Comparison of ENCODE assay signal across 26 mouse cellular contexts in genomic region chrX:18081449-18081848, GRCm38 (mm10).
DNase-seq lines count a peak whose midpoint lies in the region; ATAC-seq lines count a peak whose summit lies in the region.
"Had no signal": no experiment of that assay in that cellular context is flagged by ENCODE, and none has a peak within 500 bp of the region (broad histone marks: within the 10 kb centered on the region; RNA-seq: fewer than 3 reads in every experiment).

No protein-coding gene starts in this region.

- H3K9ac ChIP-seq in intestine, embryonic 16.5 days (ENCODE audit: low read depth, low read length) = no peak overlapping the region
- no peak overlapping the region for H3K9ac ChIP-seq in intestine, embryonic 15.5 days
- H3K9ac ChIP-seq: embryonic facial prominence, embryonic 12.5 days; forebrain, embryonic 12.5 days; heart, embryonic 15.5 days; hindbrain, embryonic 13.5 days; limb, embryonic 12.5 days; liver, embryonic 14.5 days; lung, embryonic 15.5 days; neural tube, embryonic 12.5 days had no signal

- no peak overlapping the region for H3K4me3 ChIP-seq in intestine, embryonic 16.5 days (ENCODE audit: low read length)
- H3K4me3 ChIP-seq in intestine, embryonic 15.5 days (replicated peaks) = no peak overlapping the region
- H3K4me3 ChIP-seq: embryonic facial prominence, embryonic 12.5 days; forebrain, embryonic 12.5 days; heart, embryonic 15.5 days; hindbrain, embryonic 13.5 days; layer of hippocampus, adult 2 months; limb, embryonic 12.5 days; lung, embryonic 15.5 days; neural tube, embryonic 12.5 days had no signal

- H3K27me3 ChIP-seq in intestine, embryonic 16.5 days (replicated peaks; ENCODE audit: control insufficient read depth, insufficient read depth, low read length) = no peaks in the 10 kb centered on the region
- H3K27me3 ChIP-seq in intestine, embryonic 15.5 days (replicated peaks) = no peaks in the 10 kb centered on the region
- H3K27me3 ChIP-seq: CH12.LX; embryonic facial prominence, embryonic 12.5 days; forebrain, embryonic 12.5 days; heart, embryonic 15.5 days; hindbrain, embryonic 13.5 days; limb, embryonic 12.5 days; lung, embryonic 15.5 days; neural tube, embryonic 12.5 days had no signal

- no peak overlapping the region for H3K27ac ChIP-seq in intestine, embryonic 16.5 days (ENCODE audit: low read length)
- H3K27ac ChIP-seq in intestine, embryonic 15.5 days = no peak overlapping the region
- H3K27ac ChIP-seq: embryonic facial prominence, embryonic 12.5 days; forebrain, embryonic 12.5 days; heart, embryonic 15.5 days; hindbrain, embryonic 13.5 days; layer of hippocampus, adult 2 months; limb, embryonic 12.5 days; liver, embryonic 14.5 days; lung, embryonic 15.5 days; neural tube, embryonic 12.5 days had no signal

- WGBS in intestine, embryonic 16.5 days = 69% methylated on average over 8 of the region's 8 CpGs
- 68% methylated on average over 8 of the region's 8 CpGs for WGBS in intestine, embryonic 15.5 days

- H3K4me2 ChIP-seq in intestine, embryonic 16.5 days (ENCODE audit: low read depth, low read length) = no peak overlapping the region
- H3K4me2 ChIP-seq in intestine, embryonic 15.5 days (replicated peaks) = no peak overlapping the region
- H3K4me2 ChIP-seq: embryonic facial prominence, embryonic 12.5 days; forebrain, embryonic 12.5 days; heart, embryonic 15.5 days; hindbrain, embryonic 13.5 days; limb, embryonic 12.5 days; lung, embryonic 15.5 days; neural tube, embryonic 12.5 days had no signal

- ATAC-seq in intestine, embryonic 16.5 days = peak; percentile 52
- ATAC-seq in intestine, embryonic 15.5 days = no peak
- ATAC-seq: activated CD4-positive, CD25-positive, alpha-beta regulatory T cell, adult 4 months had no signal

- intact Hi-C loops in gastrocnemius, postnatal 14 days (cut with DNase I; ENCODE audit: low total_unique reads) = no loop called here

- H3K4me1 ChIP-seq in intestine, embryonic 16.5 days (ENCODE audit: control insufficient read depth, insufficient read depth, low read length) = no peaks in the 10 kb centered on the region
- no peaks in the 10 kb centered on the region for H3K4me1 ChIP-seq in intestine, embryonic 15.5 days (replicated peaks)
- H3K4me1 ChIP-seq: embryonic facial prominence, embryonic 12.5 days; forebrain, embryonic 12.5 days; heart, embryonic 15.5 days; hindbrain, embryonic 13.5 days; limb, embryonic 12.5 days; lung, embryonic 15.5 days; neural tube, embryonic 12.5 days had no signal

- no peaks in the 10 kb centered on the region for H3K36me3 ChIP-seq in intestine, embryonic 16.5 days (ENCODE audit: control insufficient read depth, insufficient read depth, low read length)
- no peaks in the 10 kb centered on the region for H3K36me3 ChIP-seq in intestine, embryonic 15.5 days
- H3K36me3 ChIP-seq: embryonic facial prominence, embryonic 12.5 days; forebrain, embryonic 12.5 days; heart, embryonic 15.5 days; hindbrain, embryonic 13.5 days; limb, embryonic 12.5 days; lung, embryonic 15.5 days; neural tube, embryonic 12.5 days had no signal

- H3K9me3 ChIP-seq in intestine, embryonic 16.5 days (ENCODE audit: control insufficient read depth, low read length) = no peaks in the 10 kb centered on the region
- H3K9me3 ChIP-seq in intestine, embryonic 15.5 days = no peaks in the 10 kb centered on the region
- H3K9me3 ChIP-seq: embryonic facial prominence, embryonic 12.5 days; forebrain, embryonic 12.5 days; heart, embryonic 15.5 days; hindbrain, embryonic 13.5 days; limb, embryonic 12.5 days; lung, embryonic 15.5 days; neural tube, embryonic 12.5 days had no signal

- peak; percentile 45 for DNase-seq in brain, adult 2 months (ENCODE audit: low read depth, low spot score)
- DNase-seq in cerebellum, adult 8-10 months = peak; percentile 32
- DNase-seq in cerebellum, postnatal 36 days = peak; percentile 60 to 61
- DNase-seq in retina, embryonic 14.5 days (ENCODE audit: low spot score) = no peak
- DNase-seq in lung, postnatal 36 days = no peak
- DNase-seq in gastrocnemius, postnatal 14 days = no peak
- DNase-seq: adrenal gland, postnatal 14 days; heart, postnatal 36 days; kidney, adult 8-10 months; kidney, postnatal 10 days; lung, postnatal 4 days; midbrain, embryonic 14.5 days; right cerebral cortex, postnatal 4 days had no signal

Comparison
In these comparisons a context has a peak if more than half of its experiments do, and no peak if none do; other contexts are left out.
1. DNase-seq: peak in brain, adult 2 months (single experiment), cerebellum, adult 8-10 months (single experiment) and cerebellum, postnatal 36 days (2 of 2); none in retina, embryonic 14.5 days (single experiment), lung, postnatal 36 days (single experiment) and gastrocnemius, postnatal 14 days (single experiment).